Mouse (Mus musculus): Measurements from ENCODE around the gene Gpc6.

DNA sequence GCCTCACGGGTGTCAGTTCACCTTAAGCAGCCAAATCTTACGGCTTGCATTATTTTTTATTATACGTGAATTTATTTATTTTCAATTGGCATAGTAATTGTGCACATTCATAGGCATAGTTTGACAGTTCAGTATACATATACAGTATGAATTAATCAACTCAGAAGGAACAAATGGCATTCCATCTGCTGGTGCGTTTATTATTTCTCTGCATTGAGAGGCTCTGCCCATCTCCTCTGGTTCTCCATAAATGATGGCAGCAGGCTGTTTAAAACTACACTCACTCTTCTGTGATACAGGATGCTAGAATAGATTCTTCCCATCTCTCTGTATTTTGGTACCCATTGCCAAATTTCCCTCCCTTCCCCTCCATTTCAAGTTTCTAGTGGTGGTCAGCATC is 16.7 kb downstream of the Gpc6 start:
- TF ChIP-seq CTCF (IDR thresholded peaks at IDR 0.05; ENCODE audit: insufficient read depth, low read depth, low read length) (no peak), POLR2A (IDR thresholded peaks at IDR 0.05; ENCODE audit: insufficient read depth, low read depth, low read length) (no peak)

All from olfactory bulb, adult 2 months (tissue).